Mouse (Mus musculus) effector memory CD4-positive, alpha-beta T cell, adult 7 months (primary cell): ENCODE measurements around the gene Gpr65. TPM values are rescaled to one million over a fixed set of nuclear protein-coding genes. Genes with fewer than 3 reads are reported as not detected.

Experiments used
- polyA plus RNA-seq: library from polyadenylated mRNA; unstranded; fragments of 100-300 nt; shearing (Covaris generic); gene quantifications from one replicate; pipeline ENCODE4 v1.2.1, GENCODE M21; 2017

Gpr65 gene
- polyA plus RNA-seq: 54.8 TPM

DNA sequence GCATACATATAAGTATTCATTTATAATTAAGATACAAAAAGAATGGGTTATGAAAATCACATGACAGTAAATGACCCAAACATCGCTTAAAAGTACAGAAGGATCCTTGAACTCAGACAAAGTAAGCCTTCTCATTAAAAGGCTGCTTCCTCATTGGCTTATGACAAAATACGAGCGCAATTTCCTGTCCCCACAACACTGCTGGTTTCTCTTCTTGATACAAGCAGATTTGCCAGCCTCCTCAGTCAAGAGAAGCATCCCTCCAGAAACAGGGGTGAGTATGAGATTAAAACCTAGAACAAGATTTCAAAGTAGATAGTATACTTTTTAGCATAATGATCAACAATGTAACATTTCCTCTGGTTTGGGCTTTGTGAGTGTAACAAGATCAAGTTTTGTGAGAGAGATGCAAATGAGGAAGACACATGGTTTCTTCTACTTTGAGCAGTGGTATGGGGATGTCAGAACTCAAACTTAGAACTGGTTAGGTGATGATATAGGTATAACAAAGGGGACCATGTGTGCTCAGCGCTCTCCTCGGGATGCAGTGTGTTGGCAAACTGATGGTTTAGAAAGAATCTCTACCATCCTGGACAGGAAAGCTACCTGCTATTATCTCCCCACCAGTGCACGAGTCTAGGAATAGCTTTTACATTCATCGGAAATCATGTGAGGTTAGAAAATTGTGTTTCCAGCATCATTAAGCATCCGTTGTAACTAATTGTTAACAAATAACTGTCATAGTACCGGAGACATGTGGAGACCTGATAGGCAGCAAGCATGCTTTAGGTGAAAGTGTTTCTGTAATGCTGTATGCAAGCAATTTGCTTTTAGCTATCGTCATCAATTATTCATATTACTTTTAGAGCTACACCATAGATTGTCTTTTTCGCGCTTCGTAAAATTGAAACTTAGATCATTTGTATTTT, at the start of gene Gpr65:
Gene Gpr65, plus strand, starts transcription at position 195 of the 929 bp plus-strand sequence.

DNA sequence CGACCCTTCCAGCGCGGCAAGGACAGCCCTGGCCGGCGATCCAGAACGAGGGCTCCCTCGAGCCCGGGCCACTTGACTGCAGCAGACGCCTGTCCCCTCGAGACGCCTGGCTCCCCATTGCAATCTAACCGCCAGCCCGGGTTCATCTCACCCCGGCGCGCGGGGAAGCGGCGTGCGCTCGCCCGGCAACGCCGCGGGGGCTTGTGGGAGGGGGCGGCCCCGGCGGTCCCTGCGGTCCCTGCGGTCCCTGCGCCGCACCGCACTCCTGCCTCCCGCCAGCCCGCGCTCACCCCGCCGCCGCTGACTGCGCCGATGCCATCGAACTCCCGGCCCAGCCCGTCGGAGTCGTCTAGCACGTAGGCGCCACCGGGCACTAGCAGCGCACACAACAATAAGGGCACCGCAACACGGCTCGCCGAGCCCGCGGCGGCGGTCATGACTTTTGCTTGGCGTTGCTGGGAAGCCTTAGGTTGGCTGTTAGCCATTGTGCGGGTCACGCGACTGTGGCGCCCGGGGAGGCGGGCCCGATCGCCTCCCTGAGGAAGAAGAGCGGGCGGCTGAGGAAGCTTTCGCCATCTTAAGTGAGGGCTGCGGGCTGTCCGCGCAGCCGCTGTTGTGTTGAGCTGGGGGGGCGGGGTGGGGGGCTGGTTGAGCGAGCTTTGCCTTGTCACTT, 9.5 kb upstream of the Gpr65 start, which contains the start of gene Galc:
Gene Galc, minus strand, starts transcription at position 615 of the 673 bp plus-strand sequence.

Other genes with a start within 250 kb of the Gpr65 start
- gene Galc, start 9.2 kb upstream of the Gpr65 start, polyA plus RNA-seq: 5.7 TPM